Comparison of ENCODE assay signal across 15 mouse cellular contexts in the genomic region with DNA sequence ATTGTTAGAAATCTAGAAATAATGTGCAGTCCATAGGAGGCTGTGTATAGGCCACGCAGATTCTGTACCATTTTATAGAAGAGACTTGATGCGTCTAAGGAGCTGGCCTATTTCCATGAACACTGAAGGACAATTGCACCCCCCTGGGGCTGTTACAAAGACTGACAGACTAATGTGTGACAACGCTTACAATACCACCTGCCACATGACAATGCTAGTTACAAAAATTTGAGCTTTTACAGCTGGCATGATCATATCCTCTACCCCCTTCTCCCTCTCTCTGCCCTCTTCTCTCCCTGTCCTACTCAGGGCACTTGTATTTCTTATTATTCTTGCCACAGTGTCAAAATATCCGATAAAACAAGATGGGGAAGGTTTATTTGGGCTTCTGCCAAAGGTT.
"Had no signal": no experiment of that assay in that cellular context is flagged by ENCODE, and none has a peak within 500 bp of the region (broad histone marks: within the 10 kb centered on the region; RNA-seq: fewer than 3 reads in every experiment).

No protein-coding gene starts in this region.

- DNase-seq: retina, postnatal 1 day; right cerebral cortex, adult 18-20 months; right cerebral cortex, postnatal 14 days; right cerebral cortex, postnatal 25 days; right cerebral cortex, postnatal 4 days; spleen, adult 18-20 months; thymus, adult 18-20 months; thymus, adult 2 months; thymus, postnatal 14 days; thymus, postnatal 25 days; thymus, postnatal 36 days; thymus, postnatal 4 days had no signal

- H3K36me3 ChIP-seq: neural tube, embryonic 15.5 days; stomach, embryonic 15.5 days had no signal

- H3K27me3 ChIP-seq: neural tube, embryonic 15.5 days; stomach, embryonic 15.5 days had no signal

- H3K4me3 ChIP-seq: neural tube, embryonic 15.5 days; stomach, embryonic 15.5 days had no signal

- H3K9ac ChIP-seq: neural tube, embryonic 15.5 days; stomach, embryonic 15.5 days had no signal

- H3K27ac ChIP-seq: neural tube, embryonic 15.5 days; stomach, embryonic 15.5 days; stomach, postnatal 0 days had no signal

- H3K9me3 ChIP-seq: neural tube, embryonic 15.5 days; stomach, embryonic 15.5 days had no signal

- H3K4me2 ChIP-seq: neural tube, embryonic 15.5 days; stomach, embryonic 15.5 days had no signal
